Mouse (Mus musculus) CD4-positive, CD25-positive, alpha-beta regulatory T cell (primary cell): ENCODE results near the gene Tmem211. TPM values are rescaled to one million over a fixed set of nuclear protein-coding genes. Genes with fewer than 3 reads are reported as not detected.

Source experiments
- polyA plus RNA-seq: library from polyadenylated mRNA; unstranded; fragments of 100-300 nt; shearing (Covaris generic); gene quantifications from one replicate; pipeline ENCODE4 v1.2.1, GENCODE M21; 2017

Tmem211 gene
- polyA plus RNA-seq = not detected

DNA sequence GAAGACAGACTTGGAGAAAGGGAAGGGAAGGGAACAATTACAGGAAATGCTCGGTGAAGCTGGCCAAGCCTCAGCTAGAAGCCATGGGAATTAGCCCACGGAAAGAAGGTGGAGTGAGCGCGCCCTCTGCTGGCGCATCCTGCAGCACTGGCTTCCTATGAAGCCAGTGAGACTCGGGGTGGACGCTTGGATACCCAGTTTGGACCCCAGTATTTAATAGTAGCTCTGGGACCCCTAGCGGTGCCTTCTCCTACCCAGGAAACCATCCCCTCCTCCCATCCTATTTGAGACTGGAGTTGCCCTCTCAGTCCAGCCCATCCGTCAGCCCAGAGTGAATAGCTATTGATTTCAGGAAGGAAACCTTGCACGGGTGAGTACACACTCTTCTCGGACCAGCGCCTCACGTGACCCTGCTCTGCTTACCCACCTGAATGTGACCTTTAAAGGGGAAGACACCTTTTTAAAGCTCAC, at the start of gene Tmem211:
Tmem211 (plus strand) TSS at position 278 of the 471 bp plus-strand sequence.

DNA sequence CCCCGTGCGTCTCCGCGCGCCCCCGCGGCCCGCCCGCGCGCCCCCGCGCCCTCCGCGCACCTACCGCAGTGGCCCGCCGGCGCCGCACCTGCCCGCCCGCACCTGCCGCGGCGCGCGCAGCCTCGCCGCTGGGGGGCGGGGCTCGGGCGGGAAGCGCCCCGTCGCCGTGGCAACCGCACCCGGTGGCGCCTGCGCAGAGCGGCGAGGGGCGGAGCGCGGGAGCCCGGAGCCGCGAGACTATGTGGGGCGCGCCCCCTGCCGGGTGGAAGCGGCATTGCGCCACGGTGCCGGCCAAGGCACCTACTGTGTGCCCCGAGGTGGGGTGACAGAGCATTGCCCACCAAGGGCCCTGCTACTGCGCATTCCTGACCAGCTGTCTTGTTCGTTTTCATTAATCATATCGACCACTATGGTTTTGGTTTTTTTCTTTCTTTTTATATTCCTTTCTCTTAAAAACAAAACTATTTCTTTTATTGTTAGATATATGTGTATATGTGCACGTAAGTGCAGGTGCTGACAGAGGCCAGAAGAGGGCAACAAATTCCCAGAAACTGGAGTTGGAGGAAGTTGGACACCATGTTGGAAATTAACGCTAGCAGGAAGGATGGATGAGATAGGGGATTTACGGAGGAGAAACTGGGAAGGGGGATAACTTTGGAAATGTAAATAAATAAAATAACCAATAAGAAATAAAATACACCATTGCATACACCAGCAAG, 5.4 kb upstream of the Tmem211 start, which contains the start of gene 2900026A02Rik:
2900026A02Rik (minus strand) TSS at position 90 of the 719 bp plus-strand sequence.

Other genes starting within 250 kb of the Tmem211 start
- gene Grk3, start 211.1 kb upstream of the Tmem211 start, polyA plus RNA-seq = 0.36 TPM
- gene Crybb2, start 156.8 kb upstream of the Tmem211 start, polyA plus RNA-seq = not detected
- not detected for gene Crybb3, start 145.3 kb upstream of the Tmem211 start, polyA plus RNA-seq
- gene 2900026A02Rik, start 5.7 kb upstream of the Tmem211 start, polyA plus RNA-seq = 3.5 TPM
- gene Sgsm1, start 83.9 kb downstream of the Tmem211 start, polyA plus RNA-seq = 0.05 TPM
- gene Aym1, start 130.4 kb downstream of the Tmem211 start, polyA plus RNA-seq = not detected